Mouse (Mus musculus) olfactory bulb, adult 2 months (tissue): ENCODE measurements around the gene Coq10a.

Experiments used
- CTCF ChIP-seq: fragments of 200-500 bp; IDR thresholded peaks from 2 replicates; pipeline ENCODE4 v1.5.1; 2012; ENCODE audit warnings: low read depth, mild to moderate bottlenecking, low read length, moderate library complexity; ENCODE audit not compliant: insufficient read depth
- POLR2A ChIP-seq: fragments of 200-500 bp; IDR thresholded peaks from 2 replicates; pipeline ENCODE4 v1.6.1; 2012; ENCODE audit warnings: mild to moderate bottlenecking, low read depth, low read length, moderate library complexity; ENCODE audit not compliant: insufficient read depth

GRCm38 (mm10) chr10:128369218-128369543, 384 bp upstream of the Coq10a start:
- TF ChIP-seq POLR2A = no peak
- TF ChIP-seq CTCF = no peak
